Mouse (Mus musculus) adrenal gland, adult 18-20 months (tissue): ENCODE data around the gene Itgb1. TPM values are rescaled to one million over a fixed set of nuclear protein-coding genes. Genes with fewer than 3 reads are reported as not detected.
A peak's percentile ranks its signal among the peaks of the same experiment; 100 is the strongest.

Experiments
- DNase-seq, 2 experiments: peaks; one replicate each; pipeline ENCODE4 v3.0.0; 2021 to 2022; ENCODE audit warnings: low spot score in 2 of 2
- total RNA-seq, 2 experiments: library from RNA; stranded (reverse); gene quantifications; 1 replicate in 1 of 2; 2 replicates in 1 of 2; pipeline ENCODE4 v1.2.3; 2021

Gene Itgb1
- total RNA-seq, 2 experiments from 2014 or later = 223 to 263 TPM

GRCm38 (mm10) chr8:128680548-128681325, 4.7 kb upstream of the Itgb1 start:
- DNase-seq = no peak

- no peak for DNase-seq
Observed at GRCm38 (mm10) chr8:128681970-128682369, 3.5 kb upstream of the Itgb1 start.

- DNase-seq = no peak
Observed at GRCm38 (mm10) chr8:128684609-128685506, 596 bp upstream of the Itgb1 start.

GRCm38 (mm10) chr8:128686429-128686990, 1.1 kb downstream of the Itgb1 start:
- DNase-seq = no peak

GRCm38 (mm10) chr8:128688679-128689078, 3.2 kb downstream of the Itgb1 start:
- DNase-seq = no peak

GRCm38 (mm10) chr8:128690056-128690455, 4.6 kb downstream of the Itgb1 start:
- no peak for DNase-seq

GRCm38 (mm10) chr8:128696701-128697397, 11.4 kb downstream of the Itgb1 start:
- no peak for DNase-seq

GRCm38 (mm10) chr8:128697945-128698344, 12.5 kb downstream of the Itgb1 start:
- DNase-seq = no peak

GRCm38 (mm10) chr8:128704376-128704775, 18.9 kb downstream of the Itgb1 start:
- no peak for DNase-seq

- no peak for DNase-seq
Observed at GRCm38 (mm10) chr8:128704836-128705235, 19.4 kb downstream of the Itgb1 start.

GRCm38 (mm10) chr8:128709261-128709660, 23.8 kb downstream of the Itgb1 start:
- DNase-seq = peak; percentile 79 to 88

- DNase-seq = no peak
Observed at GRCm38 (mm10) chr8:128716184-128716583, 30.7 kb downstream of the Itgb1 start.

GRCm38 (mm10) chr8:128724819-128725218, 39.4 kb downstream of the Itgb1 start:
- no peak for DNase-seq

GRCm38 (mm10) chr8:128727213-128727612, 41.8 kb downstream of the Itgb1 start:
- no peak for DNase-seq

- no peak for DNase-seq
Observed at GRCm38 (mm10) chr8:128732254-128732653, 46.8 kb downstream of the Itgb1 start.

GRCm38 (mm10) chr8:128734118-128734517, 48.7 kb downstream of the Itgb1 start:
- no peak for DNase-seq

- DNase-seq = no peak
Observed at GRCm38 (mm10) chr8:128735692-128736091, 50.2 kb downstream of the Itgb1 start.
